Mouse (Mus musculus) fibroblast of lung, adult 2 months (primary cell): ENCODE measurements around the gene Fsd1l.
"Not testable (repeated sequence)": the region's sequence is repeated elsewhere in the genome, so short reads cannot be mapped to it uniquely, and the experiment has no call there.

Source experiments
- DNase-seq: peaks from one replicate; pipeline ENCODE4 v3.0.0-alpha.2; 2011; ENCODE audit warnings: low read depth

The Fsd1l gene

DNA sequence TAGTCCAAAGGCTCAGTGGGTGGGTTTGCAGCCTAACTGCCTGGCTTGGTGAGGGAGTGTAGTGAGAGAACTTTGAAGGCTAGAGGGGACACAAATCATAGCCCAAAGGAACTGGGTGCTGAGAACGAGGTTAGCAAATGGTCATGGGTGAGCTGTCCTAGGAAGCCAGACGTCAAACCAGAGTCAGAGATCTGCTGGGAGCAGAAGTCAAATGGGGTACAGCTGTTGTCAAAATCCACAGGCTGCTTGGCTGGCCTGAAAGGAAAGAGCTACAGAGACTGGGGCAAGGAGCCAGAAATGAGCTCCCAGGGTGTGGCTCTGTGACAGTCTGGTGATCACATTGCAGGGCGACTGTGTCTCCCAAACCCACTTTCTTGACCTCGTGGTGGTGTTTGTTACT lies 2.3 kb upstream of the Fsd1l start:
- DNase-seq, result no peak

DNA sequence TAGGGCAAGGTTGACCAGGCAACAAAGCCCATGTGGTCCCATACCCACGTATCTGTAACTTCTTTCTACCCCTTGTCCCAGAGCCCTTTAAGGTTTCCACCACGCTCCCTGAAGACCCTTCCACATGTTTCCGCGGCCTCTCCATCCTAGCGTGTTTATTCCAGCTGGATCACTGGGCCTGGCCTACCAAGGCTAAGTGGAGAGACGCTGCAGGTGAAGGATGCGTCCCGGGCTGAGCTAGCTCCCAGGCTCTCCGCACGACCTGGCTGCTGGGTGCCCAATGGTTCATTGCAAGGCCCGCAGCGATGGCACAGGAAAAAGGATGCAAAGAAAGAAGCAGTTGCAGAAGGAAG lies 332 bp upstream of the Fsd1l start:
- DNase-seq, result no peak

DNA sequence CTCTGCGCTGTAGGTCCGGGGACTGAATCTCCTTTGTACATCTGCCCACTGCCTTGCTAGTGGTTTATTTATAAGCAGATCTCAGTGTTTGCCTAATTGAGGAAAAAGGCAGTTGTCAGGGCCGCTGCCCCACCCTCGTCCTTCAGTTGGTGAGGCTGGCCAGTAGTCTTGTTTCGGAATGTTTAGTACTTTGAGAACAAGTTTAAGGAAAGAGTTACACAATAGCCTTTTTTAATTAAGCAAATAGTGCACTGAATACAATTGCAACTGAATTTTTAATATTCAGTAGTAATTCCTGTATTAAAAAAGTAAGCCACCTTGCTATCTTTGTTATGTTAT lies 709 bp downstream of the Fsd1l start:
- no peak for DNase-seq

DNA sequence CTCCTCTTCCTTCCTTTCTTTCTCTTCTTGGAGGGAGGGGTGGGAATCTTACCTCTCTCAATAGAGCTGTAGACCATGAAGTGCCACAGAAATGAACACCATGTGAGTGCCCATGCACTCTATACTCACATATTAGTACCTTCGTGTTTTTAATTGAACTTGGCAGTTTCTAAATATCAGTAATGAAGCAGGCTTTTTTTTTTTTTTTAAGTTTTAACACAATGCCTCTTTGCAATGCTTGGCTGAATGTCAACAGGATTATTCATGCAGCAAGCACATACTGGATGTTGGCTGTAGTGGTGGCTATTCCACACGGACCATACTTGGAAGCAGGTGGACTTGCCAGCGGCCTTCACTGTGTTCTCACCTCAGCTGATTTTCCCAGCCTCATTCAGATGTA lies 4.1 kb downstream of the Fsd1l start:
- DNase-seq, result no peak

DNA sequence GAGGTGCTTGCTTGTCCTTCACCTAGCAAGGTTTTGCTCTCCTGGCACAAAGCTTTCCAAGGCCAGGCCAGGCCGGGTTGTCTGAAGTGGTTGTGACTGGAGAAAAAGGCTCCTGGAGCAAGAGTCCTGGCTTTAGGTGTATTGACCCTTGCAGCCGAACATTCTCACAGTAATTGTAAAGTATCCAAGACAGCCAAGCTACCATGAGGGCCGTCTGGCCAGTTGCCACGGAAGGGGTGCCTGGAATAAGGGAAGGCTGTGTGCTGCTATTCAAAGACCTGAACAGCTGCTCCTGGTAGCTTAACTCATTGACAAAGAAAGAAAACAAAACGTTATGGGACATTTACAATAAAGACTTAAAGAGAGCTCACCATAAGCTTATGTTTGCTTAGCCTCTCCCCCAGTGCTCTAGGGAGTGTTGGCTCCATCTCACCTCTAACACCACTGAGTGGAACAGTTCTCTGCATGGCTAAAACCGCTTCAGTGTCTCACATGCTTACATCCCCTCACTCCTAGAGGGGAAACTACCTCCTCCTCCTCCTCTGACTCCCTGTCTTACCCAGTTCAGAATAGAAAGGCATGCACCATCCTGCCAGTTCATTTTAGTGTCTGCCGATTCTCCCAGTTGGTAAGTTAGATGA lies 6.1 kb downstream of the Fsd1l start:
- no peak for DNase-seq

DNA sequence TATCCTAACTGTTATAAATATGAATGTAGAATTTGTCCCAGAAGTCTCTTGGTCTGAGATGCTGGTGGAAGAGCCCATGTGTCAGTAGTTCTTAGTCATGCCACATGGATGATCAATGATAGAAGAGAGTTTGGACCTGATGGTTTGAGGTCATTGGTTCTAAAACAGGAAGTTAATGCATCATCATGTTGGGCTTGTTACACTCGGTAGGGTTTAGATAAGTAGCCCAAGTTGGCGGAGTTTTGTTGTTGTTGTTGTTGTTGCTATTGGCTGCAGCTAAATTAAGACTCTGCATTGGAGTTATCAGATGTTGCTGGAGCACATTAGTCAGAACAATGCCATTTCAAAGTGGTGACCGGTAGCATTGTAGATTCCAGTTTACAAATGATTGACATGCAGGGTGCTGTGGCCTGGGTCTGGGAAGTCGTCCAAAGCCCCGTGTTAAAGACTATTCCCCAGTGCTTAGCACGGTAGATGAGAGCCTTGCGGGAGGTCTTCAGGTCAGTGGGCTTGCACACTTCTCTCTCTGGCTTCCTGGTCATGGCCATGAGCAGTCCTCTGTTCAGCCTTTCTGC lies 7.4 kb downstream of the Fsd1l start:
- no peak for DNase-seq

DNA sequence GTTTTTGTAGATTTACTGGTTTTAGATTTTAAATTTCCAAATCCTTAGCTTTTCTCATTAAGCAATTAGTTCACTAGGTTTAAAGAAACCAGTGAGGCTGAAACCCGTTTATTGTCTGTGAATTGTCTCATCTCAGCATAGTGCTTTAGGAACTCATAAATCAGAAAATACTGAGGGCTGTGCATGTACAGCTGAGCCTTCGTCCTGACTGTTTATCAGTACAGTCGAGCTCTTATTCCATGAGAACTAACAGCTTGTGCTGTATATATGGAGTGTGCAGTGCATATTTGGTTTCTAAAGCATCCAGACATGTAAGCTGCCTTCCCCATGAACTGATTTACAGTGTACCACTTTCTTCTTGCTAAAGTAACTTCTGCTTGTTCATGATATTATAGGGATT lies 26.8 kb downstream of the Fsd1l start:
- DNase-seq, result no peak

DNA sequence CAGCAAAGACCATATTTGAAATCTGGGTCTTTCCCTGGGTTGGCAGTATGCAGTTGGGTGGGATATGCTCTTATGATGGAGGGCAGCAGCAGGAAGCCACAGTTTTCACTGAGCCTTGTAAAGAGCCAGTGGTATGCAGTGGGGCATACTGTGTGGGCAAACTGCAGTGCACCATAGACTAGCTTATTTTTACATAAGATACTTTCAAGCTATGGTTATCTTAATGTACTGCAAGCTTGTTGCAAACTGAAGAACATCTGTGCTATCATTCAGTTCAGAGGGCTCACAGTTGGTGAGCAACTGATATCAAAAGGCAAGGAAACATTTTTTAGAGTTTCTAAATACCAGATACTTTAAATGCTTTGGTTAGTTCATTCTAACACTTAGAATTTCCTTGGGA lies 29.4 kb downstream of the Fsd1l start:
- DNase-seq, result no peak

DNA sequence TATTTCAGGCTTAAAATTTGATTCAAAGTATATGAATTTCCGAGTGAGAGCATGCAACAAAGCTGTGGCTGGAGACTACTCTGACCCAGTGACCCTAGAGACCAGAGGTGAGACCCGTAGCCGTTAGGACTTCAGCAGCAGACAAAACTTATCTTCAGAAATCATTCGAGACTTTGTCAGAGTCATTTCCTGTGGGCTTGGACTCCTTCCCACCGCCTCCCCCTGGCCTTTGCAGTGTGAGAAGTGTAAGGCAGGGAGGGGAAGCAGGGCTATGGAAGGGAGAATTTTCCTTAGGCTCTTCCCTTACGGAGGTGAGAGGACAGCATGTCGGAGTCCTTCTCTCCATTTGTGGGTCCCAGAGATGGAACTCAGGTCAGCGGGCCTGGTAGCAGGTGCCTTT lies 50.8 kb downstream of the Fsd1l start:
- DNase-seq, result no peak

DNA sequence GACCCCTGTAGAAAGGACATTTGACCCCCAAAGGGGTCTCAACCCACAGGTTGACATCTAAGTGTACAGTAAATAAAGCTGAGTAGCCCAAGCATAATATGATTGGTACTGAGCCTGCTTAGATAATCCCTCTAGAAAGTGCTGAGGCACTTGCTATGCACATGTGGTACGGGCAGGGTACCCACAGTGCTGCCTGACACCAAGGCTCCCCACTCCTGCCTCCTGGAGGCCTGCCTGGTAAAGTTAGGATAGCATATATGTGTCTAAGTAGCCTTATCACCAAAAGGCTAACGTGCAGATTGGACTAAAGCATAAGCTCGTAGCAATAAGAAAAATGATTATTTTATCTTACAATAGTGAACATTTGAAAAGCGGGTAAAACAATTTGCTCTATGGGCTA lies 57.7 kb downstream of the Fsd1l start:
- DNase-seq, result no peak

DNA sequence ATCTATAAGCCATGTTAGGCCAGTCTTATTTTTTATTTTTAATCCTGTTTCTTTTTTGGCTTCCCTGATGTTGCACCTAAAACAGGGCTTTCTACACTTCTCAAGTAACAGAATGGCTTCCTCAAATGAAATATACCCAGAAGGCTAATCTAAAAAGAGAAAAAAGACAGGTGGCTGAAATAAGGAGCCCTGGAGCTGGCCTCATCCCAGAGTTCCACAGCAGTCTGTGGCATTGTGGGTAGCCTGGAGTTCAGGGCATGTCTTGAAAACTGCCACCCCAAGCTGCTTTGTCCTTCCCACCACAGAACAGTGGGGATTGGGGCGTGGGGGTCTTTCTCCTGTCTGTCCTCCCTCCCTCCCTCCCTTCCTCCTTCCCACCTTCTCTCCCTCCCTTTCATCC lies 60.1 kb downstream of the Fsd1l start:
- DNase-seq, result no peak

DNA sequence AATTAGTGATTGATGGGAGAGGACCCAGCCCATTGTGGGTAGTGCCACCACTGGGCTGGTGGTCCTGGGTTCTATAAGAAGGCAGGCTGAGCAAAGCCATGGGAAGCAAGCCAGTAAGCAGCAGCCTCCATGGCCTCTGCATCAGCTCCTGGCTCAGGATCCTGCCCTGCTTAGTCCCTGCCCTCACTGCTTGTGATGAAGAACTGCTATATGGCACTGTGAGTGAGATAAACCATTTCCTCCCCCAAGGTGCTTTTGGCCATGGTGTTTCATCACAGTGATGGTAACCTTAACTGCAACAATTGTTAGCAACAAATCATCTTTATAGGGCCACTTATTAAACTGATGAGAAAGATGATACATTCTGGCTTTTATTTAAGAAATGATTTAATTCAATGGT lies 77.9 kb downstream of the Fsd1l start:
- not testable (repeated sequence) for DNase-seq

DNA sequence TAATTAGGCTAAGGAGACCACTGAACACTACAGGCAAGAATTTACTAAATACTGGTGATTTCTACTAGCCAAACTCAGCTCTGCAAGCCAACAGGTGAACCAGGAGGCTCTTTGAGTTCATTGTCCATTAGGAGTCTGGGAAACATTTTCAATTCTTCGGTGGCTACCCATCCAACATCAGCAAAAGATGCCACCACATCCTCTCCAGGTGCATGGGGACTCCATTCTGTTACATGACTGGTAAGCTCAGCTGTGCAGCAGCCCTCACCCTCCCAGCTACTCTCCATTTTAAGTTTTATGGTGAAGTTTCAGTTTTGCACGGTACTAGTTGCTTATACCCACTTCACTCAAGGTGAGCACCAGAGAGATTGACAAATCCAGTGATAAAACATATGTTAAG lies 78.8 kb downstream of the Fsd1l start:
- DNase-seq, result no peak

DNA sequence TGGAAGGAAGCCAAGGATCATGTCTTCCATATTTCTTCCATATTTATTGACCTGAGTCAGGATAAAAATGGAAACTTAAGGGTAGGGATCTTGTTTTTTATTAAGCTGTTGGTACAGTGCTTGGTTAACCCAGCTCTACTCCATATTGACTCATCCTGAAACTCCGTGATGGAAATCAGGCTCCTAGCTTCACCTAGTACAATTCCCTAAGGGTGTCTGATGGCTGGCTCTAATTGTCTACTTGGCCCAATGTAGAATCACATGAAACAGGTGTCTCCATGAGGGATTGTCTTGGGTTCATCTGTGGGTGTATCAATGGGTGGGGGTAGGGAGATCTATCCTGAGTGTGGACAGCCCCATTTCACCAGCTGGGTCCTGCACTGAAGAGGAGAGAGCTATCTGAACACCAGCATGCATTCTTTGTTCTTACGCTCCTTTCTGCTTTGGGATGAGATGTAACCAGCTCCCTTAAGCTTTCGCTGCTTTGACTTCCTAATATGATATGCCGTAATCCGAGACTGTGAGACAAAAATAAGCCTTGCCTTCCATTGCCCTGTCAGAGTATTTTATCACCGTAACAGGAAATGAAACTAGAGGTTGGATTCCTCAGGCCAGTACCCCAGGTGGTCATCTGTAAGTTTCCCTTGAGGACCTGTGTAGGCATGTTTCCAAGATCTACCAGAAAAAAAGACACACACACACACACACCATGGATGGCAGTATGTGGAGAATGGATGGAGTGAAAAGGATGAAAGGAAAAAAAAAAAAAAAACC lies 79.5 kb downstream of the Fsd1l start:
- no peak for DNase-seq

DNA sequence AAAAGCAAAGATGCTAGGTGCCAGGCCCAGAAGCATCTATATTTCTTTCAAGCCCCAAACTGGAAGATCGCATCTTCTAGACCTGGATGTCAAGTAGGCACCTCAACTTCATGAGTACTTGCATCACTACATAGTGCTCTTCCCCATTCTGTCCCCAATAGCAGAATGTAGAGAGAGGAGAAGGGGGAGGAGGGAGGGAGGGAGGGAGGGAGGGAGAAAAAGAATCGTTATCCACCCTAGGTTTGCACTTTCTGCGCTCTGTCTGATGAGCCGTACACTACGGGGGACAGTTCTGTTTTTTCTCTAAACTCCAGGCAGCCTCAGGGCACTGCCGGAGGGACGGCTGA lies 82.4 kb downstream of the Fsd1l start, which contains the start of gene Fktn:
Fktn (plus strand) TSS at position 295 of the 347 bp plus-strand sequence.
- DNase-seq, result no peak

DNA sequence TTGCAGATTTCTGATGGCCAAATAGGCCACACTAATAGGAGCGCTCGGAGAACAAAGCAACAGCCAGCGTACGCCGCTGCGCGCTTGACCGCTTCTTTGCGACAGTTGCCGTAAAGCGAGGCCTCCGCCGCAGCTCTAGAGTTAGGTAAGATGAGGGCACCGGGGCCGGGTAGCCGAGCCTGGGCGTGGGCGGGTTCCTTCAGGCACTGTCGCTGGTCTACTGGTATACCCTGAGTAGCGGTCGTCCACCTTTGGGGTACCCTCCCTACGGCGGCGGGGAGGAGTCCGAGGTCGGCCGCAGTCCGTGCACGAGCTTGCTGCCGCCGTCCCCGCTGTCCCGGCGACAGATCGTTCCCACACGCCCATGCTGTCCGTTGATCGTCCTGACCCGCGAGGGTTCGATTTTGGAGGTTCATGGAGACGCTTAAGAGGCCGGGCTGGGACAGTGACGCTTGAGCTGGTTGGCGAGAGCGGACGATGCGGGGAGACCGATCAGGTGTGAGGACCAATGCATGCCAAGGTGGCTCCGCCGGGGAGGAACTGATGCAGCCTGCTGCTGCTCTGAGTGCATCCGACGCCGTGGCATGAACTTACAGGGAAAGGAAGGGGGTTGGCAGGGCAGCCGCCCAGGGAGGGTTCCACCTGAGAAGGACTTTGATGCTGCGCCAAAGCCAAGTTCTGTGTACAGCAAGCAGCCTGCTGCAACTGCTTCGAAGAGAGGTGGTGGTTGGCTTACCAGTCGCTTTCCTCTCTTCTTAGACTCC lies 83.0 kb downstream of the Fsd1l start:
- peak; percentile 81 for DNase-seq

DNA sequence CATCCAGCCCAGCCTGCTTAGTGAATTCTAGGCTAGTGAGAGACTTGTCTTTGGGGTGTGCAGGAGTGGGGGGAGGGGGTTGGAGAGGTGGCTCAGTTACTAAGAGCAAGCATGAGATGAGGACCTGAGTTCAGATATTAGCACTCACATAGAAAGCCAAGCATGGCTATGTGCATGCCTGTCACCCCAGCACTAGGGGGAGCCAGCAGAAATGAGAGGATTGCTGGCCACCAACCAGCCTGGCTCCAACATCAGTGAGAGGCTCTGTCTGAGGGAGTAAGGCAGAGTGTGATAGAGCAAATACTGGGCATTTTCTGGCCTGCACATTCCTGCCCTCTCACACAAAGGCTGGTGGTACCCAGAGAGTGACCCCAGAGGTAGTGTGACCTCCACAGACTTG lies 84.7 kb downstream of the Fsd1l start:
- DNase-seq, result no peak

DNA sequence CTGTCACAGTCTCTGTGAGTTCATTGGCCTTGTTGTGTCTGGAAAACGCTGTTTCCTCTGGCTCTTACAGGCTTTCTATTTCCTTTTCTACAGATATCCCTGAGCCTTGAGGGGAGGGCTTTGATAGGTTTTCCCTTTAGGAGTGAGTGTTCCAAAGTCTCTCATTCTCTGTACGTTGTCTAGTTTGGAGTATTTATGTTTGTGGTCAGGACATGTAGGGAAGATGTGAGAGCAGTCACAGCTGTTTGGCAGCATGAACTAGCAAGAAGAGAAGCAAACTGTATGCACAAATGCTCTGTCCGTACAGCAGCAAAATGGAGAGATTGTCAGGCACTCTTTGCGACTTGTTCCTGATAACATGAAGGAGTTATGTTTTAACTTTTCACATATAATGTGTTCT lies 86.3 kb downstream of the Fsd1l start:
- DNase-seq, result no peak

DNA sequence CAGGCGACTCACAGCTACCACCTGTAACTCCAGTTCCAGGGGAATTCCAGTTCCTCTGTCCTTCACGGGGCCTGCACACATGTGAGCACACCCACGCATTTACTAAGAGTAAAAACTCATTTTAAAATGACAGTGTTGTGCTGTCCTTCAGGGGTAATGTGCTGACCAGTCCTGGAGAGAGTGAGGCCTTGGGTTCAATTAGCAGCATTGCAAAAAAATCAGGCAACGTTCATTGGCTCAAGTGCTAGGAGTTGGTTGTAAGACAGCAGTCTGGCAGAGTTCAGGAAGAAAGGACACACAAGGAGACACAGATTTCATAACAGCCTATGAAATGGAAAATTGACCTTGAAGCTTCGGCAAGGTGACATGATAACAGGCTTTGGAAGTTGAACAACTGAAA lies 87.0 kb downstream of the Fsd1l start:
- no peak for DNase-seq

DNA sequence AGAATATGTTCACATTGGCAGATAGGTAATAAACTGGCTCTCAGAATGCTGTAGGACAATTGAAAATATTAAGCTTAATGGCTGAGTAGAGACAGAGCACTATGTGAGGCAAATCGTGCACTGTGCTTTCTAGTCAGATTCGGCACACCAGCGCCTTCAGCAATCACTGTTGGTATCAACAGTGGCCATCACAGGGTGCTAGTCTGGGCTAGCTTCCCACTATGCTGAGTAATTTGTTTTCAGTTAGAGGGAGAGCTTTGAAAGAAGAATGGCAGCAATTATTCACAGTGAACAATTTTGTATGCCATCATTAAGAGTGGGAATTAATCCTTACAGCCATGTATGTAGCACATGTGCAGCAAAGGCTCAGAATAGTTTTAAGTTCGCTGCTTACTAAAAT lies 91.2 kb downstream of the Fsd1l start:
- DNase-seq, result no peak

DNA sequence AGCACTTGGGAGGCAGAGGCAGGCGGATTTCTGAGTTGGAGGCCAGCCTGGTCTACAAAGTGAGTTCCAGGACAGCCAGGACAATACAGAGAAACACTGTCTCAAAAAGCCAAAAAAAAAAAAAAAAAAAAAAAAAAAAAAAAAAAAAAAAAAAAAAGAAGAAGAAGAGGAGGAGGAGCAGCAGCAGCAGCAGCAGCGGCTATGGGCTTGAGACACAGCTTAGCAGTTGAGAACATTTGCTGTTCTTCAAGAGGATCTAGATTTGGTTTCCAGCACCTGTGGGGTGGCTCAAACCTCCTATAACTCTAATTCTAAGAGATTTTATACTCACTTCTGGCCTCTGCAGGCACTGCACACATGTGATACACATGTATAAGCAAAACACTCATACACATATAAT lies 94.8 kb downstream of the Fsd1l start:
- not testable (repeated sequence) for DNase-seq

DNA sequence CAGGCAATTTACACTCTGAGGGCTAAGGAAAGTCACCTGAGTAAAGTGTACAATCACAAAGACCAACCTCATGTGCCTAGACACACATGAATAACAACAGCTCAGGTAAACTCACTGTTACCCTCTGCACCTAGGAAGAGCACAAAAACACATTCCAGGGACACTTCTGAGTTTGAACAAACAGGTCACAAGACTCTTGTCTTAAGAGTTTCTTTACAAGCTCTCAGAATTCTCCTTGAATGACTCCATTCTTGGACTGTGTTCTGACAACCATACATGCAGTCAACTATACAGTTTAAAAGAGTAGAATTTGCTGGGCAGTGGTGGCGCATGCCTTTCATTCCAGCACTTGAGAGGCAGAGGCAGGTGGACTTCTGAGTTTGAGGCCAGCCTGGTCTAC lies 96.8 kb downstream of the Fsd1l start:
- DNase-seq, result no peak

DNA sequence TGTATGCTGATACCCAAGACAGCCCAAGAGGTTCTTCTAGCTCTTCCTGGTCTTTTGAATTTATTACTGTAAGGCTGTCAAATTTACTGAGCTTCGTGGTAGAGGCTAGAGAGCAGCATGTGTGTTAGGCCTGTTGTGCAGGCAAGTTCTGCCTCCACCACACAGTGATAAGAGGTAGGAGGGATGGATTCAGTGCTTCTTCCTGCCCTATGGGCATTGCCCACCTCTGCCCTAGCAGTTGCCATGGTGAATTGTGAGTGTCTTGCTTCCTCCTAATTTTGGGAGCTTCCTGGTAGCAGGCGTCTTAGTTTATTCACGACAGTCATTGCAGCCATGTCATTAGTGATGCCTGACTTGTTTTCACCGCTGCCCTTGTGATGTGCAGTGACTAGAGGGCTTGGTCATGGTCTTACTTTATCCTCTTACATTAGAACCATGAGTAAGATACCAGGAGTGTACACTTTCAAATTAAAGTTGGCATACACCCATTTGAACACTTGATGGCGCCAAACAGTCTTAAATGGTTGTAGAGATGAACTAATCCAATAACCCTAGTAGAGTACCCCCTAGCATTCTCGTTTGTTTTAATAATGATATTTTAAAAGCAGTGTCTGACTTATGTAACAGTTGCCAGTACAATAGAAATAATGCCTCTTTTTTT lies 107.8 kb downstream of the Fsd1l start:
- DNase-seq, result peak; percentile 39
